Mouse (Mus musculus) CH12.LX (cell line): ENCODE results near the gene Fam229a. TPM values are rescaled to one million over a fixed set of nuclear protein-coding genes. Genes with fewer than 3 reads are reported as not detected.

ENCODE experiments used
- DNase-seq: peaks from one replicate; pipeline ENCODE4 v3.0.0-alpha.2; 2013; ENCODE audit errors: extremely low read depth
- H3K27ac ChIP-seq: 2 replicates; pipeline ENCODE4 v1.5.1; 2012; ENCODE audit warnings: low read depth, mild to moderate bottlenecking, control low read depth, moderate library complexity; ENCODE audit not compliant: insufficient read depth
- H3K27me3 ChIP-seq: replicated peaks from 2 replicates; pipeline ENCODE3; 2012; ENCODE audit warnings: inconsistent platforms
- H3K36me3 ChIP-seq, 2 experiments: replicated peaks in 1 of 2; 2 replicates each; pipeline versions ENCODE3 to v1.6.1; 2012; ENCODE audit warnings: inconsistent platforms in 1 of 2, low read length in 1 of 2, mild to moderate bottlenecking in 1 of 2, mixed read lengths in 1 of 2, moderate library complexity in 1 of 2; ENCODE audit not compliant: control insufficient read depth in 1 of 2, insufficient read depth in 1 of 2
- H3K4me1 ChIP-seq, 2 experiments: 2 replicates each; pipeline ENCODE4 v1.6.1; 2012; ENCODE audit warnings: inconsistent platforms in 1 of 2, moderate library complexity in 1 of 2; ENCODE audit not compliant: insufficient read depth in 2 of 2, control insufficient read depth in 1 of 2
- H3K4me2 ChIP-seq: 2 replicates; pipeline ENCODE4 v1.6.1; 2012; ENCODE audit warnings: low read depth, mild to moderate bottlenecking, control low read depth; ENCODE audit not compliant: poor library complexity, insufficient read depth, severe bottlenecking
- H3K4me3 ChIP-seq, 3 experiments: fragments of 150-350 bp in 1 of 3; sonication (generic) in 1 of 3; replicated peaks in 1 of 3; 2 replicates each; pipeline versions ENCODE3 to v1.5.1; 2011 to 2012; ENCODE audit warnings: low read depth in 2 of 3, low read length in 2 of 3, mild to moderate bottlenecking in 2 of 3, moderate library complexity in 2 of 3, control low read depth in 1 of 3, improper control_type of control experiment in 1 of 3, inconsistent platforms in 1 of 3, mixed read lengths in 1 of 3; ENCODE audit not compliant: poor library complexity in 1 of 3
- H3K79me2 ChIP-seq: replicated peaks from 2 replicates; pipeline ENCODE4 v1.6.1; 2012; ENCODE audit warnings: mild to moderate bottlenecking, moderate library complexity; ENCODE audit not compliant: control insufficient read depth, poor library complexity, insufficient read depth, severe bottlenecking; ENCODE audit errors: extremely low read depth
- H3K9ac ChIP-seq: 2 replicates; pipeline ENCODE4 v1.6.1; 2012; ENCODE audit warnings: low read depth, mild to moderate bottlenecking, control low read depth, moderate library complexity; ENCODE audit not compliant: insufficient read depth
- H3K9me3 ChIP-seq: replicated peaks from 2 replicates; pipeline ENCODE3; 2012; ENCODE audit warnings: low read length, inconsistent platforms, mixed read lengths
- CHD2 ChIP-seq: IDR thresholded peaks from 2 replicates; pipeline ENCODE4 v1.6.1; 2011; ENCODE audit warnings: low read length, improper control_type of control experiment
- CTCF ChIP-seq, 2 experiments: IDR thresholded peaks in 1 of 2; conservative IDR thresholded peaks in 1 of 2; 2 replicates each; pipeline ENCODE4 v1.5.1; 2011 to 2012; ENCODE audit warnings: low read depth in 2 of 2, low read length in 2 of 2, improper control_type of control experiment in 1 of 2, inconsistent platforms in 1 of 2, mild to moderate bottlenecking in 1 of 2, moderate library complexity in 1 of 2
- IRF4 ChIP-seq: IDR thresholded peaks from 2 replicates; pipeline ENCODE4 v1.6.1; 2014; ENCODE audit warnings: low read depth, mild to moderate bottlenecking, inconsistent platforms, low read length, improper control_type of control experiment
- JUN ChIP-seq: IDR thresholded peaks from 2 replicates; pipeline ENCODE4 v1.6.1; 2011; ENCODE audit warnings: low read depth, mild to moderate bottlenecking, low read length, improper control_type of control experiment, moderate library complexity; ENCODE audit not compliant: insufficient read depth
- KAT2A ChIP-seq: IDR thresholded peaks from 2 replicates; pipeline ENCODE4 v1.6.1; 2012; ENCODE audit warnings: low read length, improper control_type of control experiment, inconsistent platforms; ENCODE audit not compliant: insufficient replicate concordance
- MAFK ChIP-seq: IDR thresholded peaks from 2 replicates; pipeline ENCODE4 v1.6.1; 2011; ENCODE audit warnings: low read length, improper control_type of control experiment; ENCODE audit not compliant: insufficient replicate concordance
- MEF2A ChIP-seq: IDR thresholded peaks from 2 replicates; pipeline ENCODE4 v1.6.1; 2014; ENCODE audit warnings: low read depth, mild to moderate bottlenecking, inconsistent platforms, low read length, improper control_type of control experiment, borderline replicate concordance
- MXI1 ChIP-seq: IDR thresholded peaks from 2 replicates; pipeline ENCODE4 v1.6.1; 2011; ENCODE audit warnings: mild to moderate bottlenecking, low read depth, low read length, improper control_type of control experiment
- MYC ChIP-seq: IDR thresholded peaks from 2 replicates; pipeline ENCODE4 v1.6.1; 2011; ENCODE audit warnings: low read depth, mild to moderate bottlenecking, improper control_type of control experiment, low read length
- RAD21 ChIP-seq: IDR thresholded peaks from 2 replicates; pipeline ENCODE4 v1.6.1; 2011; ENCODE audit warnings: low read depth, mild to moderate bottlenecking, low read length, improper control_type of control experiment, moderate library complexity
- SMC3 ChIP-seq: IDR thresholded peaks from 2 replicates; pipeline ENCODE4 v1.6.1; 2011; ENCODE audit warnings: low read depth, low read length, improper control_type of control experiment
- TCF12 ChIP-seq: IDR thresholded peaks from 2 replicates; pipeline ENCODE4 v1.6.1; 2014; ENCODE audit warnings: low read depth, mild to moderate bottlenecking, inconsistent platforms, low read length, improper control_type of control experiment
- USF1 ChIP-seq: IDR thresholded peaks from 2 replicates; pipeline ENCODE4 v1.6.1; 2014; ENCODE audit warnings: low read depth, mild to moderate bottlenecking, inconsistent platforms, low read length, improper control_type of control experiment
- ZKSCAN1 ChIP-seq: IDR thresholded peaks from 2 replicates; pipeline ENCODE4 v1.6.1; 2012; ENCODE audit warnings: low read depth, inconsistent platforms, low read length, improper control_type of control experiment, borderline replicate concordance
- ZNF384 ChIP-seq: IDR thresholded peaks from 2 replicates; pipeline ENCODE4 v1.6.1; 2012; ENCODE audit warnings: low read depth, low read length, improper control_type of control experiment, inconsistent platforms
- dilution Hi-C: fragments of 300-500 bp; cut with MboI; formaldehyde crosslinking; loops from 2 replicates; pipeline ENCODE4 v1.14.3; 2020; ENCODE audit warnings: low sequenced_read_pairs; ENCODE audit not compliant: extremely low pct_unique_long_range_greater_than_20kb, extremely low pct_ligation_motif_present
- in situ Hi-C: fragments of 300-500 bp; cut with MboI; formaldehyde crosslinking; loops from 3 replicates; pipeline ENCODE4 v1.14.3; 2019; ENCODE audit warnings: low sequenced_read_pairs, low pct_ligation_motif_present, low pct_unique_long_range_greater_than_20kb, mixed read lengths
- polyA plus RNA-seq: library from polyadenylated mRNA; unstranded; fragments of >175 nt; gene quantifications from 2 replicates; pipeline ENCODE4 v1.2.1, GENCODE M21; 2012; ENCODE audit warnings: low read depth; ENCODE audit not compliant: insufficient read length
- total RNA-seq, 2 experiments: library from RNA; depleted of rRNA; stranded (reverse); fragments of 300-350 nt in 1 of 2; fragments of >200 nt in 1 of 2; gene quantifications; 2 replicates each; pipeline ENCODE4 v1.2.3; 2012 to 2014

Fam229a gene
- total and polyA plus RNA-seq, 3 experiments, result not detected

- no peaks in the 10 kb centered on the region for H3K9me3 ChIP-seq
- in situ Hi-C loops, result no loop called here
- no peaks in the 10 kb centered on the region for H3K79me2 ChIP-seq
- no peak overlapping the region for H3K9ac ChIP-seq
- no peak overlapping the region for H3K4me3 ChIP-seq
- H3K4me1 ChIP-seq, result peaks cover 15 to 39% of the 10 kb centered on the region in 2 experiments
- dilution Hi-C loops, result no loop called here
- no peaks in the 10 kb centered on the region for H3K27me3 ChIP-seq
- H3K4me2 ChIP-seq, result no peak overlapping the region
- peak in 1 of 2 experiments; percentile 29; a peak in 2 of 4 replicates for TF ChIP-seq CTCF (conservative IDR thresholded peaks at IDR 0.05 in 1 of 2, IDR thresholded peaks at IDR 0.05 in 1 of 2; ENCODE audit: low read depth in 2 of 2, low read length in 2 of 2)
- TF ChIP-seq ZKSCAN1, result no peak
- H3K36me3 ChIP-seq, result peaks cover 0 to 13% of the 10 kb centered on the region in 2 experiments
- H3K27ac ChIP-seq, result no peak overlapping the region
- no peak for DNase-seq
Observed at GRCm38 (mm10) chr4:129494681-129495080, 3.7 kb downstream of the Fam229a start.

- peak overlapping the region; percentile 59 for H3K27ac ChIP-seq
- H3K4me3 ChIP-seq, result peak overlapping the region in 1 of 3 experiments; percentile 18
- in situ Hi-C loops (no loop called here), dilution Hi-C loops (no loop called here)
- DNase-seq, result peak; percentile 82
- H3K9me3 ChIP-seq, result no peaks in the 10 kb centered on the region
- peak overlapping the region; percentile 48 for H3K4me2 ChIP-seq
- H3K4me1 ChIP-seq, result peaks cover 15 to 42% of the 10 kb centered on the region in 2 experiments
- H3K27me3 ChIP-seq, result no peaks in the 10 kb centered on the region
- TF ChIP-seq MYC (no peak), RAD21 (peak; percentile 67), CTCF (conservative IDR thresholded peaks at IDR 0.05 in 1 of 2, IDR thresholded peaks at IDR 0.05 in 1 of 2; ENCODE audit: low read depth in 2 of 2, low read length in 2 of 2) (peak; percentile 19 to 73; a peak in 2 of 4 replicates), KAT2A (no peak), USF1 (no peak), MXI1 (no peak), IRF4 (peak; percentile 32; the same call in 1 of the 2 replicates), TCF12 (no peak), MEF2A (no peak), MAFK (no peak), ZNF384 (no peak), JUN (peak; percentile 36), CHD2 (no peak), SMC3 (peak; percentile 60)
- TF ChIP-seq, all 38 proteins: peak for 5
- no peak overlapping the region for H3K9ac ChIP-seq
- H3K79me2 ChIP-seq, result no peaks in the 10 kb centered on the region
- peaks cover 0 to 8% of the 10 kb centered on the region in 2 experiments for H3K36me3 ChIP-seq
Observed at GRCm38 (mm10) chr4:129495672-129496562, 4.9 kb downstream of the Fam229a start.
